Mouse (Mus musculus) adrenal gland (tissue): ENCODE results near the gene Kctd17.

Source experiments
- intact Hi-C: fragments of 180-260 bp; cut with DNase I; formaldehyde crosslinking; loops from one replicate; pipeline ENCODE4 v1.15.1; 2025

Gene Kctd17

DNA sequence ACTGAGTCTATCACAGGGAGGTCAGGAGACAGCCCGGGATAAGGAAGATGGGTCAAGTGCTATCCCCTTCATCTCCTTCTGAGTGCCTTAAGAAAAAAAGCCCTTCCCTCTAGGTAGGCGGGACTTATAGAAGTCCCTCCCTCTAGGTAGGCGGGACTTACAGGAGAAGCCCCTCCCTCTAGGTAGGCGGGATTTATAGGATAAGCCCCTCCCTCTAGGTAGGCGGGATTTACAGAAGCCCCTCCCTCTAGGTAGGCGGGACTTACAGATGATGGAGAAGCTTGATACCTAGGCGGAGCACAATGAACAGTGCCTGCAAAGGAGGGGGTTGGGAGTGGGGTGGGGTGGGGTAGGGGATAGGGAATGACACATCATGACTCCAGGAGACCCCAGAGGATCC, 51.7 kb downstream of the Kctd17 start:
- intact Hi-C loops: no loop called here

DNA sequence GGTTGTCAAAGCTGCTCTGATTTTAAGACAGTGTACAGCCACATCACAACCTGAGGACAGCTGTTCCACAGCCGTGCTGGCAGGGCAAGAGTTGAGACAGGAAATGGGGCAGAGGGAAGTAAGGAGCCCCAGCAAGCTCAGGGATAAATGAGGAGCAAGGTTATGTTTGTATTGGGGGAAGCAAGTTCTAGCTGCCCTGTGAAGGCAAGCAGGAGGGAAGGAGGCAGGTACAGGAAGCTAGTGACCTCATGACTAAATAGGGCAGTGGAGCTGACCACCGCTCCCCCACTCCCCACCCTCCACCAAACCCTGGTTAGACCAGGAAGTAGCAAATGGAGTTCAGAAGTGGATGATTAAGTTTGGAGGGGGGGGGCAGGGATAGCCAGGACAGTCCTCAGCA, 52.6 kb downstream of the Kctd17 start:
- intact Hi-C loops: no loop called here

DNA sequence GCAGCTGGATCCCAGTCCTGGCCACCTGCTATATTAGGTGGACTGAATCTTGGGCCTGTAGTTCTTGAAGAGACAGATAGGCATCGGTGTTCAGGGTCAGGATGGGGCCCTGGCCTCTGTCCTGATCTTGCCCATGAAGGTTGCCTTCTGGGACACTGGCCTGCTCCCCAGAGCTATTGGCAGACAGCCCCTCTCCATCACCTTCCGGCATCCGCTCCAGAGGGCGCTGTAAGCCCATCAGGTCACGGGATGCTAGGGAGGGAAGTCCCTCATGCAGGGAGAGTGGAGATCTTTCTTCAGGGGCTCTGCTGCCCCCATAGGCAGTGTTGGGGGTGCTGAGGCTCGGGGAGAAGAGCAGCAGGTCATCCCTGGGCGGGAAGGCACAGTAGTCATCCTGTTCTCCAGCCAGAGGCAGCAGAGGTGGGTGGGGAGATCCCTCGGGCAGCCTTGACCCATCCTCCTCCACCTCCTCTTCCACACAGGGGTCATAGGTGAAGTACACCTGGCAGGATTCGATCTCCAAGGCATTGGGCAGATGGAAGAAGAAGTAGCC, 53.2 kb downstream of the Kctd17 start:
- intact Hi-C loops: no loop called here

GRCm38 (mm10) chr15:78482518-78482917, 54.2 kb downstream of the Kctd17 start:
- intact Hi-C loops: no loop called here

DNA sequence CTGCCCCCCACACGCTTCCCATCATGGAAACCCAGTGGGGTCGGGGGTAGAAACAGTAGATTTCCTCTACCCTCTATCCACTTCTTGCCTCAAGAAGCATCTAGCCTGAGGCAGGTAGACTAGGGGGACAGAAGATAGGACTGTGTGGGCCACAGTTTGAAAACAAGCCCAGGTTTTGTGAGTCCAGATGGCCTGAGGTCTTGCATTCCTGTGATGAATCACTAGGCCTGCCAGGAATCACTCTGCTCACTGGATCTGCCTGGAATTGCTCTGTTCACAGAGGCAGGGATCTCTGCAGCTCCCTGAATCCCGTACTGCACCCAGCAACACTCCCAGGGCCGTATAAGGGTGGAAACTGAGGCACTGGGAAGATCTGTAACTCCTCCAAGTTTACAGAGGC, 54.9 kb downstream of the Kctd17 start:
- intact Hi-C loops: no loop called here

DNA sequence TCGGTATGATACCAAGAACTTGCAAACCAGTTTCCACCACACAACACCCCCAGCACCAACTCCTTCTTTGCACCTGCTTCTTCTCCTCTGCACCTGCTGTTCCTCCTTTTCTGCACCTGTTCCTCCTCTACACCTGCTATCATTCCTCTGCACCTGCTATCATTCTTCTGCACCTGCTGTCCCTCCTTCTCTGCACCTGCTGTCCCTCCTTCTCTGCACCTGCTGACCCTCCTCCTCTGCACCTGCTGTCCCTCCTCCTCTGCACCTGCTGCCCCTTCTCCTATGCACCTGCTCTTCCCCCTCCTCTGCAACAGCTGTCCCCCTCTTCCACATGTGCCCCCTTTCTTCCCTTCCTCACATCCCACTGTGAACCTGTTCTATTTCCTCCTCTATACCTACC, 58.2 kb downstream of the Kctd17 start:
- intact Hi-C loops: no loop called here

- intact Hi-C loops: no loop called here
Observed at GRCm38 (mm10) chr15:78487066-78487465, 58.7 kb downstream of the Kctd17 start.
